Mouse (Mus musculus) embryonic fibroblast, embryonic 13.5 days (primary cell): ENCODE measurements around the gene Angptl1.

Source experiments
- CTCF ChIP-seq: IDR thresholded peaks from 2 replicates; pipeline ENCODE4 v1.5.1; 2011; ENCODE audit warnings: mild to moderate bottlenecking, control low read depth, low read length, moderate library complexity, borderline replicate concordance; ENCODE audit not compliant: insufficient read depth
- POLR2A ChIP-seq: IDR thresholded peaks from 2 replicates; pipeline ENCODE4 v1.6.1; 2011; ENCODE audit warnings: low read depth, mild to moderate bottlenecking, control low read depth, low read length, moderate library complexity

- no peak for TF ChIP-seq CTCF
- no peak for TF ChIP-seq POLR2A
Observed at GRCm38 (mm10) chr1:156819236-156819635, 19.1 kb upstream of the Angptl1 start.
